Mouse (Mus musculus) c-Kit-positive CD71-positive TER-119-negative erythroid progenitor cells, embryonic 14.5 days (primary cell): ENCODE data around the gene Robo2.
"Not testable (repeated sequence)": the region's sequence is repeated elsewhere in the genome, so short reads cannot be mapped to it uniquely, and the experiment has no call there.

Experiments
- DNase-seq: peaks from one replicate; pipeline ENCODE4 v3.0.0-alpha.2; 2013; ENCODE audit warnings: low read depth

Gene Robo2

GRCm38 (mm10) chr16:74200705-74201104 is 210.9 kb downstream of the Robo2 start:
- DNase-seq: no peak

- no peak for DNase-seq
These were observed 211.5 kb downstream of the Robo2 start for GRCm38 (mm10) chr16:74200024-74200703.

DNA sequence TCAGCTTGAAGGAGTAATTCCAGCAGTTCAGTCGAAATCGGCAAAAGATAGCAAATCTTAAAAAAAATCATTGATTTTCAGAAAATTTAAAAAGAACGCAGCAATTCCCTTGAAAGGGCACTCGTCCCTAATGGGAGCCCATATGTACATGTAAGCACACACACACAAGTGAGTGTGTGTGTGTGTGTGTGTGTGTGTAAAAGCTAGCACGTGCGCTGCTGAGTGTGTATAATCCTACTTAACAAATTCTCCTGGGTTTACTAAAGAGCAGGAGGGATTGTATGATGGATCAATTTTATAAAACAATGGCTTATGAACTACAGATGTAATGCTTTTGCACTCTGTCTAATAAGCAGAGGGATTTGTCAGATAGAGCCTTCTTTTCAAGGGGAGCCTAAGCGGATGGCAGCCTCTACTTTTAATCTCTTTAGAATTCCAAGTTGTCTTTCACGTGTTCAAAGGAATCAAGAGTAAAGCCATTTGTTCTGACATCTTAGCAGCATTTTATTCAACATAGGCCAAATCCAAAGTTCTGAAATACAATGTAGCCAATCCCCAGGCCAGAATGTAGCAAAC is 218.6 kb downstream of the Robo2 start:
- no peak for DNase-seq

DNA sequence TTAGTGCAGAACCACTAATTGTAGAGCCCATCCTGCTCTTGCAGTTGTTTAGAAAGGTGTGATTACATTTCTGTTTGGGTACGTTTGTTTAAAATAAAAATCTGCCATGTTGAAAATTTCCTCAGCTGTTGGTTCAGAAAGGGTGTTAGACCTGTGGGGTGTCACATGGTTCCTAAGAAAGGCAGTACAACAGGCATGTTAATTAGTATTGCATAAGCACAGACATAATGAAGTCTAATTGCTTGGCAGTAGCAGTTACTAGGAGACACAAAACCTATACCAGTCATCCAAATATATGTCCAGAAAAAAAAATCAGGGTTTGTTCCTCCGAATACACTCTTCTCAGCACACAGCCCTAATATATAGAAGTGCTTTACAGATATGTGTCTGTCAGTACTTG is 220.0 kb downstream of the Robo2 start:
- DNase-seq: no peak

DNA sequence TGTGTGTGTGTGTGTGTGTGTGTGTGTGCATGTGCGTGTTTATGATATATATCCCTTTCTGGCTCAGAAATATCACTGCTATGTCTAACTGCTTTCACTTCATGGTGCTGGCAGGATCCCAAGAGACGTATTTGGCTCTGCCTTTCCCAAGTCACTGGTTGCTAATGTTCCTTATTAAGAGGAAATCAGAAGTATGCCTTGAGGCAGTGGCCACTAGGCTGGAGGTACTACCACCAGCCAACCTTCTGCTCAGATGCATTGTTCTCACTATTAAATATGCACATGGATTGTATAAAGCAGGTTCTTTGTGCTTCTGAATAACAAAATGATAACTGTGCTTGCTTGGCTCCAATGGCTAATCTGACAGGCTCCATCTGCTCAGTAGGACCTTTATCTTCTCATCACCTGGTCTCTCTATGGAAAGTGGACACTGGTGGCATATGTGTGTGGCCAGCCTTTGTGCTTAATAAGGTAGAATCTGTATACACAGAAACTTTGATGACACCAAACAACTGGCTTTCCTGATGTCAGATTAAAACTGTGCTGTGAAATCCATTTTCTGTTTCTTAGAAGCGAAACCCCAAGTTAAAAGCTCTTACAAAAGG is 229.0 kb downstream of the Robo2 start:
- no peak for DNase-seq

GRCm38 (mm10) chr16:74172673-74173072 is 239.0 kb downstream of the Robo2 start:
- DNase-seq: no peak

GRCm38 (mm10) chr16:74169642-74170041 is 242.0 kb downstream of the Robo2 start:
- DNase-seq: no peak

GRCm38 (mm10) chr16:74169121-74169520 is 242.5 kb downstream of the Robo2 start:
- no peak for DNase-seq

- DNase-seq: no peak
These were observed 243.8 kb downstream of the Robo2 start for GRCm38 (mm10) chr16:74167832-74168231.

DNA sequence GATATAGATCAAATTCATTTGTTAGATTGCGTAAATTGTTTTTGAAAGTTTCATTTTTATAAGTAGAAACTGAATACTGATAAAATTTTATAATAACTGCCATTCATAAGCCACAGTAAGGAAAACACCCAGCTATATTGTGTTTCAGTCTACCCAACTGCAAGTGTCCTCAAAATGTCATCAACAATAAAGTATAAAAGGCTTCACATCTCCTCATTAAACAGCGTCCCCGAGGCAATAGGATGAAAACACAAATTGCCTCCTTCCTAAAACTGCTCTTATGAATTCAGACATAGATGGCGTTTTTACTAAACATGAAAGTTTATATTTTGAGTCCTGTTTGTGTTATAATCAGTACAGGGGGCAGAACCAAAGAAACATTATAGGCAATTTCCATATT is 249.6 kb downstream of the Robo2 start:
- no peak for DNase-seq

DNA sequence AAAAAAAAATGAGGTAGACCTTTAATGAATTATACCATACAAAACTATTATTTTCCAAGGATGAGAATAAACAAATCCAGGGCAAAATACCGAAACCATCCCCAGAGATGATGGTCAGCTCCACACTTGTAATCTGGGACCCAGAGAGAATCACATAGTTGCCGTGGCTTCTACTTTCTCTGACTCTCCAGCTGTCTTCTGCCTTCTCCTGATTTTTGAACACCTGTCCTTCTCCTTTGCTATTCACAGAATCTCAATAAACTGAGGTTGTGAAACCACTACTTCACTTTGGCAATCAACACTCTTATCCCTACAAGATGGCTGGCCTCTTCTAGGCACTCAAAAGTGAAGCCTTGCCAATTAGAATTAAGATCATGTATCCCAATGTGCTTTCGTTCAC is 252.4 kb downstream of the Robo2 start:
- no peak for DNase-seq

GRCm38 (mm10) chr16:74136181-74136580 is 275.4 kb downstream of the Robo2 start:
- DNase-seq: no peak

DNA sequence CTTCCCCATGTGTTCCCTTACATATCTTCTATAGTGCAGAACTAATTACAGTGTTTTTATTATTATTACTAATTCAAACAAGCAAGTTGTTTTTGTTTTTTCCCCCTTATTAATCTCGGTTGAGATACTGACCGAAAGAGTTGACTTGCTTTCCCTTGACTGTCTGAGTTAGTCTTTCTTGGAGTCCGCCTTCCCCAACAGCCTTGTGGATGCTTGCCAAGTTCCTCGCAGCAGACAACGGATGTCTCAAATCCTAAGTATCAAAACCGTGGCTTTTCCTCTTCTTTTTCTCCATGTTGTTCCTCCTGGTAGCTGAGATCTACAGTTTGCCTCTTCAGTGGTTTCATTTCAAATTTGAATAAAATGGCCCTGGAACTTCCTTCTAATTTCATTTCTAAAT is 278.8 kb downstream of the Robo2 start:
- DNase-seq: no peak

DNA sequence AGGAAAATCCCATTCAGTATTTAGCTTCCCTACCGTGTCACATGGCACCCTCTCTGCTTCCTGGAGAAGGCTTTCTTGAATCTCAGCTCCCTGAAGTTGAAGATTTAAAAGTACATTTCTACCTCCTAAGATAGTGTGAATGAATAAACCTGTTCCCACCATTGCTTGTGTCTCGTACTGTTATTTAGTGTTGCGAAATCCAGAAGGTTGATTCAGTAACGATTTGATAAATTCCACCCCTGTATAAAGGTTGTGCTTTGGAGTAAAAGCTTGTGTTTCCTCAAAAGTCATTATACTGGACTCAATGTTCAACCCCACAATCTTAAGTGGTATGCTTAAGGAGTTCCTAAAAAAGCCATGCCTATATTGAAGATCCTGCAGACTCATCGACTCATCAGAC is 280.3 kb downstream of the Robo2 start:
- DNase-seq: no peak

DNA sequence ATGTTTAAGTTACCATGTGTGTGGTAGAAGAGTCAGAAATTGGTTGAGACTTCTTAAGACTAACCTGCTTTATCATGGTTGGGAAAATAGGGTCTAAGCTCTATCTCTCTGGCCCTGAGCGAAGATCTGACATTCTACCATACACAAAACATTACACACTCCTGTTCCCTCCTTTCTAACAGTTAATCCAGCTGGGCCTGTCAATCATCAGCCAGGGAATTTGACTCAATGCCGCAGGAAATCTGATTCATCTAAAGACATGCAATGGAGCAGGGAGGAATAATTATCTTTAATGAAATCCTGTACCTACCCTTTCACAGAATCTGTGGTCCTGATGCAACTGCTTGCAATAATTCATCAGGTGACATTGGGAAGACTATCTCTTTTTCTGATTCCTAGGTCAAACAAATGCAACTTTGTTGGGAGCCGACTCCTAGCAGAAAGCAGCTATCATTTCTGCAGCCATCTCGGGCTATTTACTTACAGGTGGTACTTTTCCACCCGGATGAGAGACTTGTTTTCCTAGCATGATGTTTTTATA is 283.1 kb downstream of the Robo2 start:
- DNase-seq: no peak

- DNase-seq: no peak
These were observed 298.5 kb downstream of the Robo2 start for GRCm38 (mm10) chr16:74113155-74113554.

- DNase-seq: no peak
These were observed 300.5 kb downstream of the Robo2 start for GRCm38 (mm10) chr16:74111101-74111500.

- DNase-seq: not testable (repeated sequence)
These were observed 307.2 kb downstream of the Robo2 start for GRCm38 (mm10) chr16:74104449-74104848.

DNA sequence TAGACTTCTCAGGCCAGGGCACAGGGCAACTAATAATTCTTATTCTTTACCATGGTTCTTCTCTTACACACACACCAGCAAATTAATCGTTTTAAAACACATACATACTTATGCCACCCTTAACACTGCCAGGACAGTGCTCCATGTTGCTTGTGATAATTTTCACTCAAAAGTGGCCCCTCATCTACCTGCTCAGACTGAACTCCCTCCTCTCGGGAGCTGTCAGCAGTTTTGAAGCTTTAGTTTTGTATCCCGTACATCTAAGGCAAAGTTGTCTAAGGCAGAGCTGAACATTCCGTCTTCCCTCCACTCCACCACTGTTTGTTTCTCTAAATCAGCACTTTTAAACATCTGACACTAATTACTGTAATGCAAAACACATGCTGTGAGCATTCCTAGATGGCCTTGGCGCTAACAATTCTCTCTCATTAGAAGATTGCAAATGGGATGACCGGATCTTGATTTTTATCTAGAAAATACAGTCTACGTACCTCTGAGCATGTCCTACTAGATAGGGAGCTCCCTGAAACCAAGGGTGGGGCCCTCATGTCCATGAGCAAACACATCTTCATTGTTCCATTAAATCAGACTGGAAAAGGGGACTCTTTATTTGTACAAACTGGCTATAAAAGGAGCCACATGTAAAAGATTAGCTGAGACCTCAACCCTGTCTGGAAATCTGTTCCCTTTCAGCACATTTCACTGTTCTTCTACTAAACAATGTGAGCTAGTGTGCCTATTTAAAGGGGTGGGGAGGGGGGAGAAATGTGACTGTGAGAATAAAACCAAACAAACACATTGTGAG is 318.4 kb downstream of the Robo2 start:
- no peak for DNase-seq

DNA sequence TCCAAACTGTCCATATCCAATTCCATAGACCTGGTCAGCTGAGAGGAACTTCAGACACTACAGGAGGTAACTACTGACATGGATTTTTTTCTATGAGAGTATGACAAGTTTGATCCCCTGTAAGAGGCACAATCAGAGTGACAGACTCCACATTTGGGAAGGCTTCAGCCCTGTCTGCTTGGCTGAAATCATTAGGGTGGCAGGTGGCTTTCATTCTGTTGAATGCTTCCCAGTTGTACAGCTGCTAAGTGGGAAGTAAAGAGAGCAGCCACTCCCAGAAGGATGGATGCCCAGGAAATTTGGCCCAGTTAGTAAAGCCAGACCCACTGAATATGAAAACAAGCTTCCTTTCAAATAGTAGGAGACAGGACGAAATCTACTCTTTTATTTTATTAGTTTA is 321.7 kb downstream of the Robo2 start:
- DNase-seq: no peak

DNA sequence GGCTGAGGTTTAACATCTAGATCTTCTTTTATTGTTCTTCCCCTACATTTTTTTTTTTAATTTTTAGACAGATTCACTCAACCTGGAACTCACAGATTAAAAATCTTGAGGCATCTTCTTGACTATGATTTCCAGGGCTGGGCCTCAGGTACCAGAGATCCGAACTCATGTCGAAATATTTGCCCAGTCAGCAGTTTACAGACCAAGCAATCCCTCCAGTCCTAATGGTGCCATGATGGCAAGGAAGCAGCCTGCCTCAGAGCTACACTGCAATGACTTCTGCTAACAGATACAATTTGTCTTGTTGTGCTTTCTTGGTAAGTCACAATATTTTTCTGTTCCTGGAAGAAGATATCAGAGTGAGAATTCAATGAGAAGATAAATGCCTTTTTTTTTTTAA is 327.4 kb downstream of the Robo2 start:
- DNase-seq: no peak

GRCm38 (mm10) chr16:74072671-74073070 is 339.0 kb downstream of the Robo2 start:
- no peak for DNase-seq

GRCm38 (mm10) chr16:74070628-74071027 is 341.0 kb downstream of the Robo2 start:
- no peak for DNase-seq
